Mouse (Mus musculus): ENCODE measurements at regions not wholly inside any gene's neighbourhood (a gene's known extent, or its start where the extent isn't known, plus 50 kb on each side); places are given as distances from the start of the nearest gene placed in this dataset.

DNA sequence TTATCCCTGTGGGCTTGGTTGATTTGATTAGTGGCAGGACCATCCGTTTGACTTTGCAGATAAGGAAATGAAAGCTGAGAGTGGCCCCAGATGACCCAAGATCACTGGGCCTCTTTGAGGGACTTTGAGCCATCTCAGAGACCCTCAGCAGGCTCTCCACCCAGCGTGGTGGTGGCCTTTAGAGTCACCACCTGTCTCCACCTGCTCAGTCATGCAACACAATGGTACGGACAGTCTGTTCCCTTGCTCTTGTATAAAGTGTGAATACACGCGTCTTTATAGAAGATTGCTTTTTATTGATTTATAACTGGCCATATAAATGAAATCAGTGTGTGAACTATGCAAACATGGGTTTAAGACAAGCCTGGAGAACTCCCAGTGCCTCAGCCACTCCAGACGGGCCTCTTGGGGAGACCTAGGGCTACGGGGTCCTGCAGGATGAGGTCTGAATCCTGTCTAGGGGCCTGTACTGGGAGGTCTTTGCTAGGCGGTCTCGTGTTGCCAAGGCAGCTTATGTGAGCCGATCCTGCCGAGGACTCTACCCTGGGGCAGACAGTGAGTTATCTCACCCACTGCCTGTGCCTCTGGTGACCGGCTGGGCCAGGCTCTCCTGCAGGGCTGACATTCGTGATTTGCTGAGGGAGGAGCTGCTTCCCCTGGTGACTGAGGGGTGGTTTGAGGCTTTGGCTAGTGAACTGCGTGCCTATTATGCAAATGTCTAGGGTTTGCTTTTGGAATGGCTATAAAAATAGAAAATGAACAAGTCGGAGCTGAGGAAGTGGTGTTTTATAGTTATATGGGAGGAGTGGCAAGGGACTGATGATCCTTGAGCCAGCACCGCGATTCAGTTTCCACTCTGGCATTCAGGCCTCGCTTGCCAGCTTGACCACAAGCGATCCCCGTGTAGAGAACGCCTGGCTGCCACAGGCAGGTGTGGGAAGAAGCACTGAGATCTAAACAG, 176.5 kb downstream of the Fam43a start:
- DNase-seq (ENCODE audit: low spot score): no peak

DNA sequence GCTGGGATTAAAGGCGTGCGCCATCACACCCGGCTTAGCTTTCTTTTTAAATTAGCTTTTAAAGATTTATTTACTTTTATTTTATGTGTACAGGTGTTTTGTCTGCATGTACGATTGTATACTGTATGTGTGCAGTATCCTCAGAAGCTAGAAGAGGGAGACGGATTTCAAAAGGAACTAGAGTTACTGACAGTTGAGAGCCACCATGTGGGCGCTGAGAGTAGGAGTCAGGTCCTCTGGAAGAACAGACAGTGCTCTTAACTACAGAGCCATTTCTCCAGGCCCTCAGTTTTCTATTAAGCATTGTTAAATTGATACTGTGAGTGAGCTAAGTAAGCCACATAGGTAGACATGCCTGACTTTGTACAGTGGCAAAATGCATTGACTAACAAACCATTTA, 177.9 kb downstream of the Fam43a start:
- DNase-seq (ENCODE audit: low spot score): no peak

- no peak for DNase-seq (ENCODE audit: low spot score)
These were observed 178.6 kb downstream of the Fam43a start for GRCm38 (mm10) chr16:30778078-30778477.

DNA sequence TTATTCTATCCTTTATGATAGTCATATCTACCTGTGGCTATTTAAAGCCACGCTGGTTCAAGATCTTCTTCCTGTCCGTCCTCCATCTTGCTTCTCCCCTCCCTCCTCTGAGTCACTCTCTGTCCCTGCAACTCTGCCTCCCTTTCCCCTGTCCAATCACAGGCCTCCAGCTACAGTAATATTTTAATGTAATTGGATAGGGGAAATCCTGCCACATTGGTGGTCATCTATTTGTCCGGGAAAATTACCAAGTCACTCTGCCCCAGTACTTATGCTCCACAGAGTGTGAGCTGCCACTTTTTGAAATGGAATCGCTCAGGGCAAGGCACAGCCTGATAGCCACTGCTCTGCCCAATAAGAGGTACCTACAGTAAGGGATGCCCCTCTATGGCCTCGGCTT, 179.4 kb downstream of the Fam43a start:
- DNase-seq (ENCODE audit: low spot score): no peak

GRCm38 (mm10) chr16:30784261-30784660, 184.7 kb downstream of the Fam43a start:
- DNase-seq (ENCODE audit: low spot score): no peak

- no peak for DNase-seq (ENCODE audit: low spot score)
These were observed 185.4 kb downstream of the Fam43a start for GRCm38 (mm10) chr16:30784949-30785348.

DNA sequence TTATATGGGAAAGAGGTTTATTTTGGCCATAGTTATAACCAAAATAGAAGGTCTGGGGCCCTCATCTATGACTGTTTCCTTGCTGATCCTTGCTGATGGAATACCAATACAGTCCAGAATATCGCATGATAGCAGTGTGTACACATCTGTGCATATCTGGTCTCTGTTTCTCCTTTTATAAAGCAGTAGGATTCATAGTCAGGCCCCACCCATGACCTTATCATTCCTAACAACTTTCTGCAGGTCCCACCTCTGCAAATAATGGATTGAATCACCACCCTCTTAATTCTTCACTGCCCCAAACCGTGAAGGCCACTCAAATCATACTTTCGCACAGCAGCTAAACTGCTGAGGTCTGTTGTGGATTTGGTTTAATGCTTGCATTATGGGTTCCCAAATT, 186.5 kb downstream of the Fam43a start:
- no peak for DNase-seq (ENCODE audit: low spot score)

GRCm38 (mm10) chr16:30787351-30787750, 187.8 kb downstream of the Fam43a start:
- DNase-seq (ENCODE audit: low spot score): no peak

DNA sequence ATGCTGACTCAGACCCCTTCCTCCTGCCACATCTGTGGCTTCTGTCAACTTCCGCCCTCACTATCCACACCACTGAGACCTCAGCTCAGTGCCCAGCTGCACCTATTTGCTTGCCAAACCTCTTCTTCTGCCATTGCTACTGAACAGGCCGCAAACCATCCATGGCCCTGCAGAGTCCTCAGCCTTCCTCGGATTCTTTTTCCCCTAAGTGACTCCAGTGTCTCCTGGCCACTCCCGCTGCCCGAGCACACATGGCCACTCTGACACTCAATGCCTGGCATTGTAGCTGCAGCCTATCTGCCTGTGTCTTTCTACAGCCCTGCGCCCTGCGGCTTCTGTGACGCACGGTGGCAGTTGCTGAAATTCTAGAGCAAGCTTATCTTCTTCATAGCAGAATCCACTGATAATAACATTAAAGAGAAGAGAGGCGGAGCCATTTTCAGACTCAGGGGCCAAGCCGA, 188.8 kb downstream of the Fam43a start:
- DNase-seq (ENCODE audit: low spot score): no peak

- no peak for DNase-seq (ENCODE audit: low spot score)
These were observed 189.6 kb downstream of the Fam43a start for GRCm38 (mm10) chr16:30788944-30789781.

GRCm38 (mm10) chr16:30790036-30790435, 190.5 kb downstream of the Fam43a start:
- no peak for DNase-seq (ENCODE audit: low spot score)

DNA sequence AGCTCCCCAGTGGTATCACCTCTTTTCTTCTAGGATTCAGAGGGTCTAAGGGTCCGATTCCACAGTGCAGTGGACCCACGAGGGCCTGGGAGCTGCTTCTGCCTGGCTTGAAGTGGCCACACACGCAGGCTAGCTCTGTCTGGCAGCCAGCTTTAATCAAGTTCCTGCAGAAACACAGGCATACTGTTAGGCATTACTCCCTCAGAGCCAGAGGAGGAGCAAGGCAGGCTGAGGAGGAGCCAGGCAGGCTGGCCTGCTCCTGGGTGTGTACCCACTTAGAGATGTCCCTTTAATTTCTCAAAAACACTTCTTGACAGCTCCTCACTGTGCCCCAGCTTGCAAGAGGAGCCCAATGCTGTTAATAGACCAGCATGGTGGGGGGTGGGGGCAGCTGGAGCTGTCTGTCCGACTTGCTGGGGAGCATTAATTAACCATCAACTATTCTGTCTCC, 191.1 kb downstream of the Fam43a start:
- DNase-seq (ENCODE audit: low spot score): peak; percentile 36

GRCm38 (mm10) chr16:30791048-30791855, 191.7 kb downstream of the Fam43a start:
- DNase-seq (ENCODE audit: low spot score): peak; percentile 23

- no peak for DNase-seq (ENCODE audit: low spot score)
These were observed 193.3 kb downstream of the Fam43a start for GRCm38 (mm10) chr16:30792738-30793377.

DNA sequence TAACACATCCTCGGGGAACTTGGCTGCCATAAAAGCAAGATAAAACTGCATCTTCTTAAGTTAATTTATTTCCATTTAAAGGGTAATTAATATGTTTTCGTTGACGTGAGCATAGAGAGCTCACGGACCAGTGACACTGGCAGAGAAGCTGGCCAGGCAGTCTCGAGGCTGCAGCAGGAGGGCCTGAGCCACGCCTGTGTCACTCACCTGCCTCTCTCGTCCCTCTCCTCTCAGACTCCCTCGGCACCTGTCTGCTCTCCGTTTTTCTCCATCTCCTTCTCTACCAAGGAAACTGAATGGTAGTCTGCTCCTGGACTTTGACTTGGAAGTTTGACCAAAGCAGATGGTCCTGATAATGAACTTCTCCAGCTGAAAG, 193.8 kb downstream of the Fam43a start:
- DNase-seq (ENCODE audit: low spot score): no peak

GRCm38 (mm10) chr16:30793856-30794255, 194.3 kb downstream of the Fam43a start:
- no peak for DNase-seq (ENCODE audit: low spot score)

DNA sequence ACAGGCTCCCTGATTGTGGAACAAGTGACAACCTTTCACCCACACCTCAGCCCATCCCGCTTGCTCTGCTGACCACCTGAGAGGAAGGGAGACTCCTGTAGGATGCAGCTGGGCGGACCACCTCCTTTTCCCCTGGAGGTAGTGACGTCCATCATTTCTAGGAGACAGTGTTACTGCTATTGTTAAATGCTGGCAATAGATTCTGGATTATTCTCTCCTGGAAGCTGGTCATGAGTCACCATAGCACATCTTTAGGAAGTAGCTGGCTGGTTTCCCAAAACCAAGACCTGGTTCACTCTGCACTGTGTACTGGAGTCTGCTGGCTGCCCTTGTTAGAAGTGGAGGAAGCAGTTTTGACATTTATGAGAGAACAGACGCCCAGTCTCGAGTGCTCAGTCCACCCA, 196.0 kb downstream of the Fam43a start:
- no peak for DNase-seq (ENCODE audit: low spot score)

DNA sequence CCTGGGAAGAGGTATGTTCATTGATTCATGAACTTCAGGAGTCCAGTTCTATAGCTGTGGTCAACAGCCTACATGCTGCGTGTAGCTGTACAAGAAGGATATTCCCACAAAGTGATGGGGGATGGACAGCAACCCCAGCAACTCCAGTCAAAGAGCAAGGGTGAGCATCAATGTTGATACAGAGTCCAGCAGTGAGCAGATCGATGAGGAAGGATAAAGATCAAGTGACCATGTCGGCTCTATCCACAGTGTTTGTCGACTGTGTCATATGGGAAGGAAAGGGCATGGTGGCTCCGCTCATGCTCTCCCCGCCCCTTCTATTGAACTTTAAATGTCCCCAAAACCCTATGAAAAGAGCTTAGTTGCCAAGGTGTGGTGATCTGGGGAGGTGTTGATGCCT, 196.6 kb downstream of the Fam43a start:
- DNase-seq (ENCODE audit: low spot score): no peak

- no peak for DNase-seq (ENCODE audit: low spot score)
These were observed 197.5 kb downstream of the Fam43a start for GRCm38 (mm10) chr16:30797006-30797405.

DNA sequence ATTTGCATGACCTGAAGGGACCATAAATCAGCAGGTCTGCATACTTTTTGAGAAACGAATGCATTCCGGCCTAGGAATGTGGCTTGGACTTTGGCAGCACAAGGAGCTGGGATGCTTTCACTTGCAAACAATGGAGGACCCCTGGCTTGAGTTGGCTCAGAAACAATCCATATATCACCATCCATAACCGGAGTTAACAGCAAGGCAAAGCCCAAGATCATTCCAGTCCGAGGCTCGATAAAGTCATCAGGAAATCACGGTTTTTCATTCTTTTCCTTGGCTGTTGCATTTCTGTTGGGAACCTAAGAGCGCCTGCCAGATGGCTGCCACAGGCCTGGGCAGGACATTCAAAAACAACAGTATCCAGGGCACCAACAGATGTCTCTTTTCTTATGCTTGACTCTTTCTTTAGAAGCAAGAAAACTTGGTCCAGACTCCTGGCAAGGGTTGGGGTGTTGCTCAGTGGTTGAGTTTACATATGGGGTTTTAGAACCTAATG, 198.5 kb downstream of the Fam43a start:
- peak; percentile 47 for DNase-seq (ENCODE audit: low spot score)

DNA sequence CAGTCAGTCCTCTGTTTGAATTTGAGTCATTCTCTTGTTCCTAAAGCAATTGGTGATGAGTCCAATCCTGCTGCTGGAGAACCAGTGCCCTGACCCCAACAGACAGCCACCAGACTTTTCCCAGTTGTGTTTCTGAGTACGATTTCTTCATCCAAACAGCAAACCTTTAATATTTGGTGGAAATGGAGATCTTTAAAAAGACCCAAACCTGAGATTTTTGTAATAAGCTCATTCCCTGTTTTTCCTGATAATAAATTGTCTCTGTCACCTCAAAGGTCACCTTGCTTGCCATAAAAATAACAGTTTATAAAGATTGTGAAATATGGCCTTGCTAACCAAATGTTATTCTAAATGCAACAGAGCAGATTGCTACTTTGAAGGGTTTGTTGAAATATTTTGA, 199.0 kb downstream of the Fam43a start:
- no peak for DNase-seq (ENCODE audit: low spot score)

Measured in yolk sac, embryonic 10.5 days (tissue).